Mouse (Mus musculus): ENCODE results near the gene Dstn. TPM values are rescaled to one million over a fixed set of nuclear protein-coding genes. Genes with fewer than 3 reads are reported as not detected.

Gene Dstn
- polyA plus RNA-seq, 1 experiment from 2014 or later, result 473 TPM

DNA sequence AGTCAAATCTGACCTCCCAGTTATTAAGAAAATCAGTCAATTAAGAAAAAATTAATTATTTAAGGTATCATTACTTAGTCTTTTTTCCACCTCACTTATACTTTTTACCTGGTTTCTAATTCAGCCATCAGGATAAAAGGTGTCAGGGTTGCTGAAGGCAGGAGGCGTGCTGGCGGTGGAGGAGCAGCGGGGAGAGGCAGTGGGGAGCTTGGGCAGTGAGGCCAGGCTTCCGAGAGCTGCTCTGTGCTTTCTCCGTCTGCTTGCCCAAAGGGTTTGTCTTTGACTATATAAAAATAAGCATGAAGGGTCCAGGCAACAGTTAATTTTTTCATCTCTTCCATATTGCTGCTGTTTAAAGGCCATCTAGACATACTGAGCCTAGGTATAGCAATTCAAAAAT, 18.4 kb downstream of the Dstn start:
- ATAC-seq (ENCODE audit: insufficient read depth) (no peak), DNase-seq (no peak)
- TF ChIP-seq CTCF (IDR thresholded peaks at IDR 0.05; ENCODE audit: low read depth), result no peak
- H3K27me3 ChIP-seq (ENCODE audit: insufficient read depth, low read length), result no peaks in the 10 kb centered on the region
- H3K4me2 ChIP-seq, result no peak overlapping the region
- H3K36me3 ChIP-seq (ENCODE audit: insufficient read depth), result peaks cover under 1% of the 10 kb centered on the region
- H3K9me3 ChIP-seq (ENCODE audit: low read depth, low read length), result no peaks in the 10 kb centered on the region
- H3K4me3 ChIP-seq (ENCODE audit: low read depth, low read length), result no peak overlapping the region
- H3K4me1 ChIP-seq (ENCODE audit: insufficient read depth), result no peaks in the 10 kb centered on the region
- H3K27ac ChIP-seq (ENCODE audit: low read depth), result no peak overlapping the region
- H3K9ac ChIP-seq, result no peak overlapping the region
- 87% methylated on average over 5 of the region's 5 CpGs for WGBS

DNA sequence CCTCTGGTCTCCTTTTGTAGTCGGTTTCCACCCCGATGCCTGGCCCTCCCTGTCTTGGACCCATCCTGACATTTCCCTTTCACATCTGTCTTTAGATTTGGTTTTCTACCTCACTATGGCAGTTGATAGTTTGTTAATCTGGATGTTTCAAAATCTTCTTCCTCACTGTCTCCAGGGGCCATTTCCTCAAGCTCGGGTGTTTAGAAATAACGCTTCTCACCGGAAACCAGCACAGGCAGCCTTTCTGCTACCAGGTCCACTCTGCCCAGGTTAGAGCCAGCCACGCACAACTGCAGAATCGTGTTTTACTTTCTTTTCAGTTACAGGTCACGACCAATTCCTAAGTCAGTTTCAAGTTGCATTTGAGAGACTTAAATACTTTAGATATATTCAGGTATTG, 19.3 kb downstream of the Dstn start:
- Histone ChIP-seq H3K27ac (ENCODE audit: low read depth) (no peak overlapping the region), H3K36me3 (ENCODE audit: insufficient read depth) (peaks cover 10% of the 10 kb centered on the region), H3K27me3 (ENCODE audit: insufficient read depth, low read length) (no peaks in the 10 kb centered on the region), H3K4me3 (ENCODE audit: low read depth, low read length) (no peak overlapping the region), H3K9ac (no peak overlapping the region), H3K4me1 (ENCODE audit: insufficient read depth) (no peaks in the 10 kb centered on the region), H3K9me3 (ENCODE audit: low read depth, low read length) (no peaks in the 10 kb centered on the region), H3K4me2 (no peak overlapping the region)
- WGBS, result 80% methylated on average over 8 of the region's 8 CpGs
- TF ChIP-seq CTCF (IDR thresholded peaks at IDR 0.05; ENCODE audit: low read depth), result no peak
- DNase-seq (no peak), ATAC-seq (ENCODE audit: insufficient read depth) (no peak)

DNA sequence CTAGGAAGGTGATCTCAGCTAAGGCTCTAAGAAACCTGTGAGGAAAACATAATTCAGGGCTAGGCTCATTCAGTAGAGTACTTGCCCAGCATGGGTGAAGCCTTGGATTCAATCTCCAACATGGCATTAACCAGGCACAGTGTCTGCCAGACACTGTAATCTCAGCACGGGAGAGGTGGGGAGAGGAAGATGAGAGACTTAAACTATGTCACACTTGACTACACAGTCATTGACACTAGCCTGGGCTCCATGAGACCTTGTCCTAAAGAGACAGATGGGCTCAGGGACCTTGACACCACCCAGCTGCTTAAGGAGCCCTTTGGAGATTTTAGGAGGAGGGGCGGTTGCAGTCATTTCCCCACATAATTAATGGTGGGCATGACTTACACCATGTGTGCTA, 22.7 kb downstream of the Dstn start:
- no peak overlapping the region for H3K9ac ChIP-seq
- H3K4me3 ChIP-seq (ENCODE audit: low read depth, low read length), result no peak overlapping the region
- H3K4me1 ChIP-seq (ENCODE audit: insufficient read depth), result no peaks in the 10 kb centered on the region
- no peak for TF ChIP-seq CTCF (IDR thresholded peaks at IDR 0.05; ENCODE audit: low read depth)
- DNase-seq (no peak), ATAC-seq (ENCODE audit: insufficient read depth) (no peak)
- 52% methylated on average over 2 of the region's 2 CpGs for WGBS
- H3K36me3 ChIP-seq (ENCODE audit: insufficient read depth), result peaks cover 41% of the 10 kb centered on the region
- no peak overlapping the region for H3K27ac ChIP-seq (ENCODE audit: low read depth)
- no peak overlapping the region for H3K4me2 ChIP-seq
- H3K27me3 ChIP-seq (ENCODE audit: insufficient read depth, low read length), result no peaks in the 10 kb centered on the region
- H3K9me3 ChIP-seq (ENCODE audit: low read depth, low read length), result no peaks in the 10 kb centered on the region

DNA sequence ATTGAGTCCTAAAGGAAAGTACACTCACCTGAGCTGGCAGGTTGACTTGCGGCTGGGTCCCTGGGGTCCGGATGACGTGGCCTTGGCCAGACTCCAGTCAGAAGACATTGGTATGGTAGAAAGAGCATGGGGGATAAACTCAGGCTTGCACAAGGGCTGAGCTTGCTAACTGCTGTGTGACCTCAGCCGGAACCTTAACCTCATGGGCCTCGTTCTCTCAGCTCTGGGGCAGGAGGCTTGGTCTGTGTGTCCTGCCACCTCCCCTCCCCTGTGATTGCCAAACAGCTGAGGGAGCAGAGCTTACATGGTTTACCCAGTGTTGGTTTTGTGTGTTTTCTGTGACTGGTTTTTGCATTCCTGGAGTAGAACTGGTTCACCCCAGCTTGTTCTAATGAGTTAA, 25.3 kb downstream of the Dstn start:
- H3K4me3 ChIP-seq (ENCODE audit: low read depth, low read length), result no peak overlapping the region
- ATAC-seq (ENCODE audit: insufficient read depth), result no peak

DNA sequence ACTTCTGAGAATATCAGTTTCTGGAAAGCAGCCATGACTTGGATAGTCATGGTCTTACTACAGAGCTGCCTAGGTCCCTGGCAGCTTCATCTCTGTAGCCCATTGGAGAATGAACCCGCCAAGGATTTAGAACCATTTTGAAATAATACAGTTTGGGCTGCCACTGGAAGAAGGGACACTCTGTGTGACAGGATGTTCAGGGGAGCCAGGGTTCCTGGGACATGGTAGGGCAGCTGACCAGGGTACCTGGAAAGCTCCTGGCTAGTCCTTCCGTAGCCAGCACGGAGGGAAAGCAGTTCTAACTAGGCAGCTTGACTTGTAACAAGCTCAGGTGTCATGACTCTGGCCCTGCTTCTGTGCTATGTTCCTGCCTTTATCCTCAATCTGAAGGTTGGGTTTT, 29.7 kb downstream of the Dstn start:
- Histone ChIP-seq H3K4me2 (no peak overlapping the region), H3K4me3 (ENCODE audit: low read depth, low read length) (no peak overlapping the region), H3K36me3 (ENCODE audit: insufficient read depth) (peaks cover 93% of the 10 kb centered on the region), H3K9me3 (ENCODE audit: low read depth, low read length) (no peaks in the 10 kb centered on the region), H3K9ac (no peak overlapping the region), H3K27me3 (ENCODE audit: insufficient read depth, low read length) (no peaks in the 10 kb centered on the region), H3K4me1 (ENCODE audit: insufficient read depth) (no peaks in the 10 kb centered on the region), H3K27ac (ENCODE audit: low read depth) (no peak overlapping the region)
- no peak for DNase-seq
- TF ChIP-seq CTCF (IDR thresholded peaks at IDR 0.05; ENCODE audit: low read depth), result no peak
- WGBS, result 91% methylated on average over 3 of the region's 3 CpGs
- no peak for ATAC-seq (ENCODE audit: insufficient read depth)

More for the DNA sequence above, 25.3 kb downstream of the Dstn start:
- no peak for DNase-seq
- H3K4me1 ChIP-seq (ENCODE audit: insufficient read depth), result no peaks in the 10 kb centered on the region
- 81% methylated on average over 5 of the region's 5 CpGs for WGBS
- H3K9ac ChIP-seq, result no peak overlapping the region
- no peaks in the 10 kb centered on the region for H3K27me3 ChIP-seq (ENCODE audit: insufficient read depth, low read length)
- H3K27ac ChIP-seq (ENCODE audit: low read depth), result no peak overlapping the region
- H3K4me2 ChIP-seq, result no peak overlapping the region
- H3K9me3 ChIP-seq (ENCODE audit: low read depth, low read length), result no peaks in the 10 kb centered on the region
- H3K36me3 ChIP-seq (ENCODE audit: insufficient read depth), result peaks cover 62% of the 10 kb centered on the region
- no peak for TF ChIP-seq CTCF (IDR thresholded peaks at IDR 0.05; ENCODE audit: low read depth)

DNA sequence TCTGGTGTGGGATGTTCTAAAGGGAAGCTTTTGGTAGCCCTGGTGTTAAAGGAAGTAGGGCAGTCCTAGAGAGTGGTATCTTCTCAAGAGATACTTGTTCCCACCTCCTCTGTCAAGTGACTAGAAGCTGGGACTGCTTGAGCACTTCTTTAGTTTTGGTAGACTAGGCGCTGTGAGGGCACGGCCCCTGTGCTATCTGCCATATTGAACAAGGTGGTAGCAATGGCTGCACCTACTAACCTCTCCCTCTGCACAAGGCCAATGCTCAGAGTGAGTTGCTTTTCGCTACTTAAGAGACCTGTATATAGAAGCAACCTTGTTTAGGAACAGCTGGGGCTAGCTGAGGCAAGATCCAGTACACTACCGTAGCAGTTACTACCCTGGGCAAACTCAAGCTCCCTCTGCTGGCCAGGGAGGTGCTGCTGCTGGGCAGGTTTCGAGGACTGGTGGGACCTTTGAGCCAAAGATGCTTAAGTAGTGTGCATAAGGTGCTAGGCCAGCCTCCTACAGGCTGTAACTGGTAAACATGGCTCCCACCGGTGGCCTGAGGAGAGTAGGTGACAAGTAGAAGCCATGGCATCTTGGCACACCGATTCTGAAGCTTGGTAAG, 30.5 kb downstream of the Dstn start:
- Histone ChIP-seq H3K9ac (no peak overlapping the region), H3K27ac (ENCODE audit: low read depth) (no peak overlapping the region), H3K36me3 (ENCODE audit: insufficient read depth) (peaks cover 94% of the 10 kb centered on the region), H3K4me1 (ENCODE audit: insufficient read depth) (no peaks in the 10 kb centered on the region), H3K27me3 (ENCODE audit: insufficient read depth, low read length) (no peaks in the 10 kb centered on the region), H3K9me3 (ENCODE audit: low read depth, low read length) (no peaks in the 10 kb centered on the region), H3K4me2 (no peak overlapping the region), H3K4me3 (ENCODE audit: low read depth, low read length) (no peak overlapping the region)
- ATAC-seq (ENCODE audit: insufficient read depth), result peak; percentile 36; the same call in 1 of the 2 replicates
- DNase-seq, result no peak
- peak; percentile 62 for TF ChIP-seq CTCF (IDR thresholded peaks at IDR 0.05; ENCODE audit: low read depth)
- 91% methylated on average over 7 of the region's 7 CpGs for whole genome bisulfite sequencing

DNA sequence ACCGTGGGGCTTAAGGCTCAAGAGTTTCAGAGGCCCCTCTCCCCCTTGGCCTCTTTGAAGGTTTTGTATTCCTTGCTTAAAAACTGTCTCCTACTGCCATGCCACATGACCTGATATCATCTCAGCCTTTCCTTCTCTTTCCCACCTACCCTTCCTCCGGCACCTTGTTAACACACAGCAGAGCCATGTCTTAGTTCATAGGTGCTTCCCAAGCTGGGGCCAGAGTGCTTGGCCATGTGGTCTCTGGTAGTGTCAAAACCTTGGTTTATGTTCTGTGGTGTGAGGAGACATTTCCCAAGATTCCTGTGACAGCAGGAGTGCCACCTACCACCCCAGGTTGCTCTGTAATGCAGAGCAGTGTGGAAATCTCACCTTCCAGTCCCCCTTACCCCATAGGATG, 31.3 kb downstream of the Dstn start:
- no peaks in the 10 kb centered on the region for H3K9me3 ChIP-seq (ENCODE audit: low read depth, low read length)

More for the DNA sequence above, 31.3 kb downstream of the Dstn start:
- Histone ChIP-seq H3K4me2 (no peak overlapping the region), H3K27ac (ENCODE audit: low read depth) (no peak overlapping the region), H3K36me3 (ENCODE audit: insufficient read depth) (peaks cover 94% of the 10 kb centered on the region), H3K9ac (no peak overlapping the region), H3K27me3 (ENCODE audit: insufficient read depth, low read length) (no peaks in the 10 kb centered on the region), H3K4me1 (ENCODE audit: insufficient read depth) (no peaks in the 10 kb centered on the region), H3K4me3 (ENCODE audit: low read depth, low read length) (no peak overlapping the region)
- no peak for TF ChIP-seq CTCF (IDR thresholded peaks at IDR 0.05; ENCODE audit: low read depth)
- ATAC-seq (ENCODE audit: insufficient read depth) (no peak), DNase-seq (no peak)
- WGBS, result 78% methylated on average over 2 of the region's 2 CpGs

Data from lung, embryonic 14.5 days (tissue).